Mouse (Mus musculus) testis, adult 2 months (tissue): ENCODE measurements around the gene Rasip1. TPM values are rescaled to one million over a fixed set of nuclear protein-coding genes. Genes with fewer than 3 reads are reported as not detected.

Experiments
- H3K27ac ChIP-seq: fragments of 200-500 bp; 2 replicates; pipeline ENCODE4 v1.5.1; 2012; ENCODE audit warnings: low read depth, low read length; ENCODE audit not compliant: control insufficient read depth, insufficient read depth
- H3K27me3 ChIP-seq: fragments of 200-500 bp; 2 replicates; pipeline ENCODE4 v1.6.1; 2012; ENCODE audit warnings: mild to moderate bottlenecking, low read length, moderate library complexity; ENCODE audit not compliant: control insufficient read depth, insufficient read depth
- H3K36me3 ChIP-seq: fragments of 200-500 bp; 2 replicates; pipeline ENCODE4 v1.6.1; 2012; ENCODE audit warnings: mild to moderate bottlenecking, low read length; ENCODE audit not compliant: control insufficient read depth, insufficient read depth
- H3K4me1 ChIP-seq: fragments of 200-500 bp; 2 replicates; pipeline ENCODE4 v1.6.1; 2012; ENCODE audit warnings: low read length; ENCODE audit not compliant: control insufficient read depth, insufficient read depth
- H3K4me3 ChIP-seq: fragments of 200-500 bp; 2 replicates; pipeline ENCODE4 v1.5.1; 2012; ENCODE audit warnings: low read depth, mild to moderate bottlenecking, low read length, moderate library complexity, mixed read lengths; ENCODE audit not compliant: control insufficient read depth
- CTCF ChIP-seq: fragments of 200-500 bp; IDR thresholded peaks from 2 replicates; pipeline ENCODE4 v1.5.1; 2012; ENCODE audit warnings: low read depth, mild to moderate bottlenecking, inconsistent platforms, low read length, moderate library complexity; ENCODE audit not compliant: control insufficient read depth, insufficient read depth, insufficient replicate concordance
- POLR2A ChIP-seq: fragments of 200-500 bp; IDR thresholded peaks from 2 replicates; pipeline ENCODE4 v1.6.1; 2012; ENCODE audit warnings: low read depth, mild to moderate bottlenecking, inconsistent platforms, low read length, moderate library complexity; ENCODE audit not compliant: control insufficient read depth
- polyA plus RNA-seq: library from polyadenylated mRNA; depleted of rRNA; stranded (reverse); fragments of >200 nt; gene quantifications from 2 replicates; pipeline ENCODE4 v1.2.3, GENCODE M21; 2012; rRNA removed

The Rasip1 gene
- polyA plus RNA-seq = 5.1 and 5.4 TPM in 2 replicates

DNA sequence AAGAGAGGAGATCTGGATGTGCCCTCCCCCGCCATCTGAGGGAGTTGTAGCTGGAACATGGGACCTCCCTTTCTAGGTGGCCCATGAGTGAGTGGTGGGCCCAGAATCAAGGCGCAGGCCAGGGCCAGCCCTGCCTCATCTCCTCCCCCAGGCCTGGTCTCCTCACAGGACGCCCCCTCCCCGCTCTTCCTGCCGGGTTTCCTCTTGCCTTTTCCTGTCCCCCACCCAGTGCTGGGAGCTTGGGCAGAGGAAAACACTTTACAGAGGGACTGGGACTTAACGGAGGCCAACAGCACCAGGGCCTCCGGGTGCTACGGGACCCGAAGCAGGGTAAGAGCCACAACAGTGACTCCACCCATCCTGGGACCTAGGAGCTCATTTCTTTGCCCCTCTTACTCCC, at the start of gene Rasip1:
Rasip1 (plus strand) TSS at position 228 of the 400 bp plus-strand sequence.
- Histone ChIP-seq H3K36me3 (no peaks in the 10 kb centered on the region), H3K4me3 (peak within 1 kb of the TSS; percentile 87), H3K27ac (no peak within 1 kb of the TSS; the same call in 1 of the 2 replicates), H3K4me1 (peaks cover 23% of the 10 kb centered on the region), H3K27me3 (no peaks in the 10 kb centered on the region)
- TF ChIP-seq POLR2A (no peak), CTCF (no peak)

- Histone ChIP-seq H3K27ac (no peak overlapping the region), H3K4me1 (peaks cover 13% of the 10 kb centered on the region), H3K4me3 (no peak overlapping the region), H3K27me3 (no peaks in the 10 kb centered on the region), H3K36me3 (no peaks in the 10 kb centered on the region; the same call in 1 of the 2 replicates)
- TF ChIP-seq CTCF = no peak
- no peak for TF ChIP-seq POLR2A
Measured at GRCm38 (mm10) chr7:45585923-45586322, 41.4 kb upstream of the Rasip1 start.

GRCm38 (mm10) chr7:45587631-45588592, 39.4 kb upstream of the Rasip1 start:
- Histone ChIP-seq H3K36me3 (no peaks in the 10 kb centered on the region; the same call in 1 of the 2 replicates), H3K4me3 (no peak overlapping the region), H3K27me3 (no peaks in the 10 kb centered on the region)

GRCm38 (mm10) chr7:45589173-45589572, 38.1 kb upstream of the Rasip1 start:
- Histone ChIP-seq H3K27me3 (no peaks in the 10 kb centered on the region), H3K4me3 (peak overlapping the region; percentile 77), H3K27ac (no peak overlapping the region), H3K36me3 (no peaks in the 10 kb centered on the region; the same call in 1 of the 2 replicates), H3K4me1 (peaks cover 12% of the 10 kb centered on the region)
- TF ChIP-seq POLR2A (no peak), CTCF (peak; percentile 71; the same call in 1 of the 2 replicates)

More at GRCm38 (mm10) chr7:45587631-45588592, 39.4 kb upstream of the Rasip1 start:
- TF ChIP-seq CTCF (no peak), POLR2A (no peak)
- H3K27ac ChIP-seq = no peak overlapping the region
- H3K4me1 ChIP-seq = peaks cover 12% of the 10 kb centered on the region

- no peak for TF ChIP-seq POLR2A
- no peak for TF ChIP-seq CTCF
- Histone ChIP-seq H3K27ac (peak overlapping the region; percentile 27; the same call in 1 of the 2 replicates), H3K27me3 (no peaks in the 10 kb centered on the region), H3K36me3 (no peaks in the 10 kb centered on the region; the same call in 1 of the 2 replicates), H3K4me1 (peaks cover 12% of the 10 kb centered on the region), H3K4me3 (no peak overlapping the region)
Measured at GRCm38 (mm10) chr7:45589898-45590297, 37.4 kb upstream of the Rasip1 start.

DNA sequence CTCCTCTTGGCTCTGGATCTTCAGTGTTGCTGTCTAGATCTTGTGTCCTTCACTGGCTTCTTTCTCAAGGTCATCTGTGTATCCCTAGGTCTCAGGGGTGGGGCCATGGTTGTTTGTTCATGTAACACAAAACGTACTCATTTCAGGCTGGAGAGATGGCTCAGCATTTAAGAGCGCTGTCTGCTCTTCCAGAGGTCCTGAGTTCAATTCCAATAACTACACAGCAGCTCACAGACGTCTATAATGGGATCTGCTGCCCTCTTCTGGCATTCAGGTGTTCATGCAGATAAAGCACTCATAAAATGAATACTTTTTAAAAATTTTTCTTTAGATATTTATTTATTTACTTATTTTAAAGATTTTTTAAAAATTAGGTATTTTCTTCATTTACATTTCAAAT, 36.4 kb upstream of the Rasip1 start:
- no peak overlapping the region for H3K27ac ChIP-seq
- no peak overlapping the region for H3K4me3 ChIP-seq
- TF ChIP-seq CTCF (no peak), POLR2A (no peak)
- H3K36me3 ChIP-seq = no peaks in the 10 kb centered on the region; the same call in 1 of the 2 replicates
- H3K27me3 ChIP-seq = no peaks in the 10 kb centered on the region
- H3K4me1 ChIP-seq = peaks cover 12% of the 10 kb centered on the region

GRCm38 (mm10) chr7:45591880-45592279, 35.4 kb upstream of the Rasip1 start:
- Histone ChIP-seq H3K4me3 (no peak overlapping the region), H3K27ac (no peak overlapping the region), H3K27me3 (no peaks in the 10 kb centered on the region), H3K36me3 (no peaks in the 10 kb centered on the region; the same call in 1 of the 2 replicates), H3K4me1 (peaks cover 12% of the 10 kb centered on the region)
- no peak for TF ChIP-seq POLR2A
- no peak for TF ChIP-seq CTCF

- H3K4me1 ChIP-seq = peaks cover 9% of the 10 kb centered on the region
- H3K27me3 ChIP-seq = no peaks in the 10 kb centered on the region
- no peak overlapping the region for H3K27ac ChIP-seq
- no peak overlapping the region for H3K4me3 ChIP-seq
- no peaks in the 10 kb centered on the region for H3K36me3 ChIP-seq
- TF ChIP-seq POLR2A (no peak), CTCF (peak; percentile 89)
Measured at GRCm38 (mm10) chr7:45593118-45593815, 34.0 kb upstream of the Rasip1 start.
